Mouse (Mus musculus) spleen, postnatal 10 days (tissue): ENCODE results near the gene Shf.

Experiments
- DNase-seq, 2 experiments: peaks; one replicate each; pipeline ENCODE4 v3.0.0; 2021 to 2022; ENCODE audit warnings: low spot score in 2 of 2

Shf gene

DNA sequence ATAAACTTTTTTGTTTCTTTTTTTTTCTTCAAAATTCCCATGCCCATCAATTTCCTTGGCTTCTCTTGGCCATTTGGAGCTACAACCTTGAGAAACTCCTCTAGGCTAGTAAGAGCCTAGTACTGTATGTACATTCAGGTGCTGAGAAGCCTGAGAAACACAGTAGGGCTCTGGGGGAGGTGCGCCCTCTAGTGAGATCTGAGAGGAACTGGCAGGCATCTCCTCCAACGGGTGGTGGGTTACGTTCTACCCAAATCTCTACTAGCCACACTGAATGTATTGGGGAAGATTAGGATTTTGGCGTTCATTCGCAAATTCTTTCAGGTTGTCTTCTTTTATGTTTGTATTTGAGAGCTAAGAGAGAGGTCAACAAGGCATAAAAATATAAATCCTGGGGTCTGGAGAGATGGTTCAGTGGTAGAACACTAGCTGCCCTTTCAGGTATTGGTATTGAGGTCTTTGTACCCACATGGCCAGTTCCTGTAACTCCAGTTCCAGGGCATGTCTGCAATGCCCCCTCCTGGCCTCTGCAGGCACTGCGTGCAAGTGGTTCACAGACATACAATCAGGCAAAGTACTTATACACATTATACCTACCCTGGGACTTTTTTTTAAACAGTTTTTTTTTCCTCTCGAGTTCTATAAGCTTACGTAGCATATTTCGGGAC is 66.3 kb downstream of the Shf start:
- peak; percentile 31 to 72 for DNase-seq

DNA sequence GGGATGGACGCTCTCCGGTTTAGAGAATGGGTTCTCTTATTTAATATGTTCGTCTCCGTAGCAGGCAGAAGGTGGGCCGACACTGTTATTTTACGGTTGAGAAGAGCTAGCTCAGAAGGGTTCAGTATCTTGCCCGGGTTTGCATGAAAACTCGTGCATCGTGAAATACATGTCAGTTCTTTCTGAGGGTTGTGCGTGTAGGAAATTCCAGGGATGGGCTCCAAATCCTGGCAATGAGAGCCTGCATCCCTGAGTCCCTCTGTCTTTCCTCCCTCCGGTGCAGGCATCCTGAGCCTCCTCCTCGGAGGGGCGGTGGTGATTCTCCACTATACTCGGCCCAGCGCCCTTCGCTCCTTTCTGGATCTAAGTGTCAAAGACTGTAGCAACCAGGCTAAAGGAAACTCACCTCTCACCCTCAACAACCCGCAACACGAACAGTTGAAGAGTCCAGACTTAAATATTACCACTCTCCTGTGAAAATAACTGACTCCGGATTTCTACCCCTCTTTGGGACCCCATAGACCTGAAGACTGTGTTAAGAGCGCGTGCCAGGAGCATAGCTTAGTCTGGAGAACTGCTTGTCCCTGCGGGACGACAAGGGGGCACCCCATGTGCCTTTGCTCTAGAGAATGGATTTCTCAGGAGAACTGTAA is 66.9 kb downstream of the Shf start:
- DNase-seq = no peak

DNA sequence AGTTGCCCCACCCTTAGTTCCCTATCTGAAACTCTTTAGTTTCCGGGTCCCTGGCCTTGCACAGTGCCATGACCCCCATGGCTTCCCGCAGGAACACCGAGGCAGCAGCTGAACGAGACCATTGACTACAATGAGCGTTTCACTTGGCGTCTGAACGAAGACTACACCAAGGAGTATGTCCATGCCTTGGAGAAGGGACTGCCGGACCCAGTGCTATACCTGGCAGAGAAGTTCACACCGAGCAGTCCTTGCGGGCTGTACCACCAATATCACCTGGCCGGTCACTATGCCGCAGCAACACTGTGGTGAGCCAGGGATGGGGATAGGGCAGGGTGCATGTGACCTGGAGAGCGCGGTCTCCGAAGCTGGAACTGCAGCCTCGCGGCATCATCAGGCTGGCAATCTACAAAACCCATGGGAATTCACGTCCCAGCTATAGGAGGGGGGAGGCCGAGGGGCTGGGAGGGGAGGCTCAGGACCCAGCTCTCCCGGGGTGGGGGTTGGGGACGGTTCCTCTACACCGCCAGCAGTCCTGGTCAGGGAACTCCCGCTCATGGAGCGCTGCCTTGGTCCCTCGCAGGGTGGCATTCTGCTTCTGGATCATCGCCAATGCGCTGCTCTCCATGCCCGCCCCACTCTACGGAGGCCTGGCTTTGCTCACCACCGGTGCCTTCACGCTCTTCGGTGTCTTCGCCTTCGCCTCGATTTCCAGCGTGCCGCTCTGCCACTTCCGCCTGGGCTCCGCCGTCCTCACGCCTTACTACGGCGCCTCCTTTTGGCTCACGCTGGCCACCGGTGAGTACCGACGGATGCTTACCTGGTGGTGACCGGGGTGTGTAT is 67.7 kb downstream of the Shf start:
- peak in 1 of 2 experiments; percentile 32 for DNase-seq

DNA sequence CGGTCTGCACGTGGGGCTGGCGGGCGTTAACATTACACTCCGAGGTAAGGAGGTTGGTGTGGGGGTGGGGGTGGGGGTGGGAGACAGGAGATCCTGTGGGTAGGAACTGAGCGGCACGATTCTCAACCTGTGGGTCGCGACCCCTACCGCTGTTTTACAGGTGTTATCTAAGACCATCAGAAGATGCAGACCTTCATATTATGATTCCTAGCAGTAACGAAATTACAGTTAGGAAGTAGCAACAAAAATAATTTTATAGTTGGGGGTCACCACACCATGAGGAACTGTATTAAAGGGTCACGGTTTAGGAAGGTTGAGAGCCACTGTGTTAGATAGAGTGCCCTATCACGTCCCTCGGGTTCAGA is 68.3 kb downstream of the Shf start:
- DNase-seq = no peak

DNA sequence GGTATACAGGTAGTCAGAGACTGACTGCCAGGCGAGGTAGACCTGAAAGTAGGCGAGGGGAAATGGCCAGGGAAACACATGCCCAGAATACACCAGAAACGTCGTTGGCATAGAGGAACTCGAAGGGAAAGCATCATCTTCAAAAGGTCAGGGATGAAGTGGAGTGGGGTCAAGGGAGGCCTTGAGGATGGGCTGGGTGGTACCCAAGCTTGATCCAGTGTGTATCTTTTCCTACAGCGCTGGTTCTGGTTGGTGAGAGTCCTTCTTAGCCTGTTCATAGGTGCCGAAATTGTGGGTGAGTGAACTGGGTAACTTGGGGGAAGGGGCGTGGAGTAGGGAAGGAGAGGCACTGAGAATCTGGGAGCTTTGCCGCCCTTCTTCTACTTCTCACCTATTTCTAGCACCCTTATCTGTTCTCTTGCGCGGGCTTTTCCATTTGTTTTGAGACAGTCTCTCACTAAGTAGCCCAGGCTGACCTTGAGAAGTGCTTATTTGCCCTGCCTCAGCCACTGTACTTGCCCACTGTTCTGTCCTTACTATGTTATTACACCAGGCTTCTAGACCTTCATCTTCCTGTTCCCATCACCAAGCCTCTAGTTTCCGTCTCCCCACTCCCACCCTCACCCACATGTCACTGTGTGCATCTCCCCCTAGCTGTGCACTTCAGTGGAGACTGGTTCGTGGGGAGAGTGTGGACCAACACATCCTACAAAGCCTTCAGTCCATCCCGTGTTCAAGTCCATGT is 68.9 kb downstream of the Shf start:
- DNase-seq = no peak
